In genomic region chr8:95487800-95488697, GRCm38 (mm10) we compare ENCODE assay signal across 8 mouse cellular contexts. TPM values are rescaled to one million over a fixed set of nuclear protein-coding genes. Genes with fewer than 3 reads are reported as not detected.
DNase-seq lines count a peak whose midpoint lies in the region; ATAC-seq and TF ChIP-seq lines count a peak whose summit lies in the region.

No protein-coding gene starts in this region.

- no peaks in the 10 kb centered on the region for H3K27me3 ChIP-seq in CH12.LX (replicated peaks)
- H3K27me3 ChIP-seq in embryonic facial prominence, embryonic 12.5 days: no peaks in the 10 kb centered on the region
- H3K27me3 ChIP-seq in hindbrain, embryonic 13.5 days: no peaks in the 10 kb centered on the region
- no peaks in the 10 kb centered on the region for H3K27me3 ChIP-seq in lung, postnatal 0 days (replicated peaks; ENCODE audit: insufficient read depth, low read length)
- H3K27me3 ChIP-seq in stomach, embryonic 14.5 days (ENCODE audit: control insufficient read depth, insufficient read depth, low read length): no peaks in the 10 kb centered on the region

- in situ Hi-C loops in CH12.LX (cut with MboI; ENCODE audit: low pct_ligation_motif_present, low pct_unique_long_range_greater_than_20kb, low sequenced_read_pairs): no loop called here

- TF ChIP-seq POLR2A in CH12.LX (IDR thresholded peaks at IDR 0.05; ENCODE audit: low read depth, low read length): no peak

- H3K27ac ChIP-seq in CH12.LX (ENCODE audit: insufficient read depth, low read depth): no peak overlapping the region
- H3K27ac ChIP-seq in embryonic facial prominence, embryonic 12.5 days: no peak overlapping the region
- peak overlapping the region; percentile 76 for H3K27ac ChIP-seq in hindbrain, embryonic 13.5 days
- peak overlapping the region; percentile 45 for H3K27ac ChIP-seq in lung, postnatal 0 days (ENCODE audit: low read length)
- H3K27ac ChIP-seq in stomach, embryonic 14.5 days (ENCODE audit: low read length): no peak overlapping the region

- ATAC-seq in embryonic facial prominence, embryonic 12.5 days (ENCODE audit: insufficient number of reproducible peaks, insufficient read depth, low FRiP score, low TSS enrichment): peak; percentile 48; the same call in 1 of the 2 replicates
- ATAC-seq in hindbrain, embryonic 13.5 days (ENCODE audit: low FRiP score): peak; percentile 23
- peak; percentile 68 for ATAC-seq in lung, postnatal 0 days
- ATAC-seq in stomach, embryonic 14.5 days (ENCODE audit: insufficient number of reproducible peaks, insufficient read depth, low FRiP score, low read depth): peak; percentile 34; the same call in 1 of the 2 replicates

- no peak for TF ChIP-seq EP300 in CH12.LX (IDR thresholded peaks at IDR 0.05; ENCODE audit: low read length)
- TF ChIP-seq EP300 in lung, postnatal 0 days (IDR thresholded peaks at IDR 0.05): no peak

- TF ChIP-seq RAD21 in CH12.LX (IDR thresholded peaks at IDR 0.05; ENCODE audit: low read depth, low read length): no peak

- no peaks in the 10 kb centered on the region for H3K9me3 ChIP-seq in CH12.LX (replicated peaks; ENCODE audit: low read length)
- H3K9me3 ChIP-seq in embryonic facial prominence, embryonic 12.5 days: no peaks in the 10 kb centered on the region
- no peaks in the 10 kb centered on the region for H3K9me3 ChIP-seq in hindbrain, embryonic 13.5 days
- no peaks in the 10 kb centered on the region for H3K9me3 ChIP-seq in lung, postnatal 0 days (ENCODE audit: low read length)
- no peaks in the 10 kb centered on the region for H3K9me3 ChIP-seq in stomach, embryonic 14.5 days (ENCODE audit: control insufficient read depth, low read depth, low read length)

- no peak for TF ChIP-seq CTCF in CH12.LX (conservative IDR thresholded peaks at IDR 0.05 in 1 of 2, IDR thresholded peaks at IDR 0.05 in 1 of 2; ENCODE audit: low read depth in 2 of 2, low read length in 2 of 2)
- TF ChIP-seq CTCF in lung, postnatal 0 days (IDR thresholded peaks at IDR 0.05): no peak; the same call in none of the 2 replicates

- intact Hi-C loops in gastrocnemius, postnatal 36 days (cut with DNase I): no loop called here

- dilution Hi-C loops in CH12.LX (cut with MboI; ENCODE audit: extremely low pct_ligation_motif_present, extremely low pct_unique_long_range_greater_than_20kb, low sequenced_read_pairs): no loop called here

- H3K36me3 ChIP-seq in CH12.LX (replicated peaks in 1 of 2; ENCODE audit: control insufficient read depth in 1 of 2, insufficient read depth in 1 of 2, low read length in 1 of 2): peaks cover 22 to 39% of the 10 kb centered on the region in 2 experiments
- peaks cover 29% of the 10 kb centered on the region for H3K36me3 ChIP-seq in embryonic facial prominence, embryonic 12.5 days
- H3K36me3 ChIP-seq in hindbrain, embryonic 13.5 days: peaks cover 23% of the 10 kb centered on the region
- peaks cover 7% of the 10 kb centered on the region; the same call in 1 of the 2 replicates for H3K36me3 ChIP-seq in lung, postnatal 0 days (ENCODE audit: insufficient read depth, low read length)
- H3K36me3 ChIP-seq in stomach, embryonic 14.5 days (ENCODE audit: control insufficient read depth, insufficient read depth, low read length): peaks cover 36% of the 10 kb centered on the region

- peak; percentile 12 for DNase-seq in gastrocnemius, postnatal 10 days
- DNase-seq in gastrocnemius, postnatal 36 days: no peak
- no peak for DNase-seq in CH12.LX (ENCODE audit: extremely low read depth)
- DNase-seq in lung, postnatal 0 days (ENCODE audit: low spot score): no peak
- no peak for DNase-seq in layer of hippocampus, adult 18-20 months (ENCODE audit: low spot score in 2 of 2)

- H3K79me2 ChIP-seq in CH12.LX (replicated peaks; ENCODE audit: control insufficient read depth, extremely low read depth, insufficient read depth, poor library complexity, severe bottlenecking): peaks cover 39% of the 10 kb centered on the region

- peak overlapping the region; percentile 74 for H3K4me2 ChIP-seq in CH12.LX (ENCODE audit: insufficient read depth, low read depth, poor library complexity, severe bottlenecking)
- peak overlapping the region; percentile 96 for H3K4me2 ChIP-seq in embryonic facial prominence, embryonic 12.5 days (replicated peaks)
- peak overlapping the region; percentile 96 for H3K4me2 ChIP-seq in hindbrain, embryonic 13.5 days
- H3K4me2 ChIP-seq in lung, postnatal 0 days (replicated peaks; ENCODE audit: low read depth, low read length): peak overlapping the region; percentile 97
- peak overlapping the region; percentile 65 for H3K4me2 ChIP-seq in stomach, embryonic 14.5 days (replicated peaks; ENCODE audit: low read depth, low read length)

- peak overlapping the region; percentile 73 to 81 (median 80) for H3K4me3 ChIP-seq in CH12.LX (replicated peaks in 1 of 3; ENCODE audit: low read depth in 2 of 3, low read length in 2 of 3, poor library complexity in 1 of 3)
- H3K4me3 ChIP-seq in embryonic facial prominence, embryonic 12.5 days: peak overlapping the region; percentile 90
- peak overlapping the region; percentile 97 for H3K4me3 ChIP-seq in hindbrain, embryonic 13.5 days
- H3K4me3 ChIP-seq in lung, postnatal 0 days (ENCODE audit: low read depth, low read length): peak overlapping the region; percentile 86
- H3K4me3 ChIP-seq in stomach, embryonic 14.5 days (ENCODE audit: low read depth, low read length): peak overlapping the region; percentile 89

- H3K9ac ChIP-seq in CH12.LX (ENCODE audit: insufficient read depth, low read depth): peak overlapping the region; percentile 96
- H3K9ac ChIP-seq in embryonic facial prominence, embryonic 12.5 days: peak overlapping the region; percentile 97
- H3K9ac ChIP-seq in hindbrain, embryonic 13.5 days: peak overlapping the region; percentile 96
- H3K9ac ChIP-seq in lung, postnatal 0 days (replicated peaks; ENCODE audit: low read depth): peak overlapping the region; percentile 96
- peak overlapping the region; percentile 91 for H3K9ac ChIP-seq in stomach, embryonic 14.5 days (replicated peaks; ENCODE audit: low read depth, low read length)

- peaks cover 4 to 30% of the 10 kb centered on the region in 2 experiments; a peak in 2 of 4 replicates for H3K4me1 ChIP-seq in CH12.LX (ENCODE audit: control insufficient read depth in 1 of 2, insufficient read depth in 2 of 2)
- peaks cover 11% of the 10 kb centered on the region for H3K4me1 ChIP-seq in embryonic facial prominence, embryonic 12.5 days
- peaks cover 23% of the 10 kb centered on the region for H3K4me1 ChIP-seq in hindbrain, embryonic 13.5 days (replicated peaks)
- peaks cover 9% of the 10 kb centered on the region; the same call in 1 of the 2 replicates for H3K4me1 ChIP-seq in lung, postnatal 0 days (ENCODE audit: insufficient read depth, low read depth, low read length)
- H3K4me1 ChIP-seq in stomach, embryonic 14.5 days (ENCODE audit: control insufficient read depth, insufficient read depth, low read length): peaks cover 8% of the 10 kb centered on the region

- WGBS in embryonic facial prominence, embryonic 12.5 days: under 1% methylated on average over 41 of the region's 95 CpGs
- under 1% methylated on average over 61 of the region's 95 CpGs for WGBS in hindbrain, embryonic 13.5 days
- under 1% methylated on average over 40 of the region's 95 CpGs for WGBS in lung, postnatal 0 days
- under 1% methylated on average over 64 of the region's 95 CpGs for WGBS in stomach, embryonic 14.5 days

TF ChIP-seq in CH12.LX, 34 proteins besides CTCF, POLR2A, EP300 and RAD21 (continues in another document):
- TF ChIP-seq PAX5 (IDR thresholded peaks at IDR 0.05; ENCODE audit: low read length) (no peak), UBTF (IDR thresholded peaks at IDR 0.05; ENCODE audit: low read depth, low read length) (no peak), MAX (IDR thresholded peaks at IDR 0.05; ENCODE audit: low read length) (no peak), NRF1 (IDR thresholded peaks at IDR 0.05; ENCODE audit: low read depth, low read length) (no peak), TCF12 (IDR thresholded peaks at IDR 0.05; ENCODE audit: low read depth, low read length) (no peak), ZMIZ1 (IDR thresholded peaks at IDR 0.05; ENCODE audit: low read depth, low read length) (no peak)

RNA-seq across cellular contexts. Expression of gene Csnk2a2, which starts 1.8 kb away (rescaled TPM):
- 10 to 100 TPM; 29.6 to 38.2 TPM for total RNA-seq in gastrocnemius, postnatal 10 days (2021)
- total RNA-seq in gastrocnemius, postnatal 36 days (2021): 10 to 100 TPM; 21.5 to 21.9 TPM
- total RNA-seq in CH12.LX (2012; rRNA removed) (32.1 and 35.7 TPM in 2 replicates), CH12.LX (2014; rRNA removed) (51.7 and 72.1 TPM in 2 replicates)
- polyA plus RNA-seq in CH12.LX (2012; ENCODE audit: insufficient read length, low read depth): 126 and 133 TPM in 2 replicates
- polyA plus RNA-seq in embryonic facial prominence, embryonic 12.5 days (2016; fragmentation: Nextera tagmentation; extraction: Ambion mirVana): 12.2 and 12.9 TPM in 2 replicates
- polyA plus RNA-seq in hindbrain, embryonic 13.5 days (2015; fragmentation: Nextera tagmentation; extraction: Ambion mirVana): 8.9 and 12.1 TPM in 2 replicates
- 8.3 and 9.8 TPM in 2 replicates for polyA plus RNA-seq in lung, postnatal 0 days (2015; fragmentation: Nextera tagmentation; extraction: Ambion mirVana)
- 22.0 and 23.9 TPM in 2 replicates for polyA plus RNA-seq in stomach, embryonic 14.5 days (2014; fragmentation: Nextera tagmentation; extraction: Ambion mirVana)
- total RNA-seq in layer of hippocampus, adult 18-20 months (2021): 10 to 100 TPM; 69.8 to 74.0 TPM

RNA-seq across cellular contexts. Expression of gene Ccdc113, which starts 45.8 kb away (rescaled TPM):
- under 1 TPM; 0.23 to 0.34 TPM for total RNA-seq in gastrocnemius, postnatal 10 days (2021)
- total RNA-seq in gastrocnemius, postnatal 36 days (2021): not detected
- total RNA-seq in CH12.LX (2012; rRNA removed): not detected in 2 replicates
- total RNA-seq in CH12.LX (2014; rRNA removed): not detected in 2 replicates
- polyA plus RNA-seq in CH12.LX (2012; ENCODE audit: insufficient read length, low read depth): not detected in 2 replicates
- 0.20 and 0.29 TPM in 2 replicates for polyA plus RNA-seq in embryonic facial prominence, embryonic 12.5 days (2016; fragmentation: Nextera tagmentation; extraction: Ambion mirVana)
- 1.9 and 3.0 TPM in 2 replicates for polyA plus RNA-seq in hindbrain, embryonic 13.5 days (2015; fragmentation: Nextera tagmentation; extraction: Ambion mirVana)
- polyA plus RNA-seq in lung, postnatal 0 days (2015; fragmentation: Nextera tagmentation; extraction: Ambion mirVana): 13.1 and 18.1 TPM in 2 replicates
- not detected in 2 replicates for polyA plus RNA-seq in stomach, embryonic 14.5 days (2014; fragmentation: Nextera tagmentation; extraction: Ambion mirVana)
- total RNA-seq in layer of hippocampus, adult 18-20 months (2021): 1 to 10 TPM; 1.6 to 1.8 TPM

RNA-seq across cellular contexts. Expression of gene Cfap20, which starts 53.4 kb away (rescaled TPM):
- 10 to 100 TPM; 19.5 to 28.8 TPM for total RNA-seq in gastrocnemius, postnatal 10 days (2021)
- 1 to 10 TPM; 5.8 to 6.0 TPM for total RNA-seq in gastrocnemius, postnatal 36 days (2021)
- 53.1 and 57.2 TPM in 2 replicates for total RNA-seq in CH12.LX (2012; rRNA removed)
- 93.0 and 99.4 TPM in 2 replicates for total RNA-seq in CH12.LX (2014; rRNA removed)
- 53.4 and 74.7 TPM in 2 replicates for polyA plus RNA-seq in CH12.LX (2012; ENCODE audit: insufficient read length, low read depth)
- 148 and 152 TPM in 2 replicates for polyA plus RNA-seq in embryonic facial prominence, embryonic 12.5 days (2016; fragmentation: Nextera tagmentation; extraction: Ambion mirVana)
- polyA plus RNA-seq in hindbrain, embryonic 13.5 days (2015; fragmentation: Nextera tagmentation; extraction: Ambion mirVana): 134 TPM in 2 replicates
- polyA plus RNA-seq in lung, postnatal 0 days (2015; fragmentation: Nextera tagmentation; extraction: Ambion mirVana): 126 and 138 TPM in 2 replicates
- 181 and 187 TPM in 2 replicates for polyA plus RNA-seq in stomach, embryonic 14.5 days (2014; fragmentation: Nextera tagmentation; extraction: Ambion mirVana)
- 10 to 100 TPM; 50.7 to 54.4 TPM for total RNA-seq in layer of hippocampus, adult 18-20 months (2021)

Comparison
In these comparisons a context has a peak if more than half of its experiments do, and no peak if none do; other contexts are left out.
1. H3K27ac ChIP-seq: peak in hindbrain, embryonic 13.5 days (single experiment) and lung, postnatal 0 days (single experiment); none in CH12.LX (single experiment), embryonic facial prominence, embryonic 12.5 days (single experiment) and stomach, embryonic 14.5 days (single experiment).
2. Peak in every context shown above with its lines, with median percentiles within 50 percentile points of each other: H3K4me2 ChIP-seq, H3K4me3 ChIP-seq, H3K9ac ChIP-seq and ATAC-seq.